Mouse (Mus musculus) brain, embryonic 14.5 days (tissue): ENCODE measurements around the gene Ctrl.

Source experiments
- CTCF ChIP-seq: fragments of 200-500 bp; IDR thresholded peaks from 2 replicates; pipeline ENCODE4 v1.5.1; 2012; ENCODE audit warnings: inconsistent platforms, mild to moderate bottlenecking, moderate library complexity, borderline replicate concordance; ENCODE audit not compliant: insufficient read depth, insufficient read length; ENCODE audit errors: extremely low read depth
- POLR2A ChIP-seq: fragments of 200-500 bp; IDR thresholded peaks from 2 replicates; pipeline ENCODE4 v1.6.1; 2012; ENCODE audit warnings: mild to moderate bottlenecking, inconsistent platforms, borderline replicate concordance; ENCODE audit not compliant: poor library complexity, insufficient read depth, insufficient read length, severe bottlenecking; ENCODE audit errors: extremely low read depth

- TF ChIP-seq CTCF (no peak), POLR2A (no peak)
Measured at GRCm38 (mm10) chr8:105935863-105936603, 2.4 kb upstream of the Ctrl start.
